Mouse (Mus musculus) kidney, adult 9 months (tissue): ENCODE data around the gene Trim65.
"Not testable (repeated sequence)": the region's sequence is repeated elsewhere in the genome, so short reads cannot be mapped to it uniquely, and the experiment has no call there.

ENCODE experiments used
- DNase-seq: peaks from one replicate; pipeline ENCODE4 v3.0.0; 2022

Gene Trim65

GRCm38 (mm10) chr11:116138096-116138467, 7.2 kb upstream of the Trim65 start:
- DNase-seq = no peak

GRCm38 (mm10) chr11:116134171-116134570, 3.2 kb upstream of the Trim65 start:
- no peak for DNase-seq

GRCm38 (mm10) chr11:116133497-116133896, 2.6 kb upstream of the Trim65 start:
- no peak for DNase-seq

GRCm38 (mm10) chr11:116132366-116133333, 1.7 kb upstream of the Trim65 start:
- peak; percentile 53 for DNase-seq

- no peak for DNase-seq
Measured at GRCm38 (mm10) chr11:116131349-116132170, 632 bp upstream of the Trim65 start.

- DNase-seq = no peak
Measured at GRCm38 (mm10) chr11:116129993-116130487, 888 bp downstream of the Trim65 start.

- DNase-seq = no peak
Measured at GRCm38 (mm10) chr11:116129091-116129790, 1.7 kb downstream of the Trim65 start.

GRCm38 (mm10) chr11:116127986-116128385, 2.9 kb downstream of the Trim65 start:
- DNase-seq = no peak

- DNase-seq = peak; percentile 93
Measured at GRCm38 (mm10) chr11:116127156-116127980, 3.6 kb downstream of the Trim65 start, which contains the start of gene Trim47. Trim47 (minus strand) TSS chr11:116127210.

- DNase-seq = no peak
Measured at GRCm38 (mm10) chr11:116126261-116126660, 4.7 kb downstream of the Trim65 start.

GRCm38 (mm10) chr11:116121731-116122245, 9.1 kb downstream of the Trim65 start:
- not testable (repeated sequence) for DNase-seq

- no peak for DNase-seq
Measured at GRCm38 (mm10) chr11:116117819-116118218, 13.1 kb downstream of the Trim65 start.

- no peak for DNase-seq
Measured at GRCm38 (mm10) chr11:116117241-116117640, 13.7 kb downstream of the Trim65 start.

- DNase-seq = no peak
Measured at GRCm38 (mm10) chr11:116111611-116112203, 19.2 kb downstream of the Trim65 start.

GRCm38 (mm10) chr11:116111067-116111466, 19.9 kb downstream of the Trim65 start:
- no peak for DNase-seq

GRCm38 (mm10) chr11:116110540-116110939, 20.4 kb downstream of the Trim65 start:
- DNase-seq = no peak

- DNase-seq = peak; percentile 86
Measured at GRCm38 (mm10) chr11:116110131-116110530, 20.8 kb downstream of the Trim65 start.

- DNase-seq = peak; percentile 32
Measured at GRCm38 (mm10) chr11:116109441-116110081, 21.4 kb downstream of the Trim65 start.

- DNase-seq = peak; percentile 70
Measured at GRCm38 (mm10) chr11:116108464-116109137, 22.3 kb downstream of the Trim65 start.

- peak; percentile 65 for DNase-seq
Measured at GRCm38 (mm10) chr11:116107777-116108285, 23.1 kb downstream of the Trim65 start.
